Mouse (Mus musculus): Measurements from ENCODE around the gene Ctsf.
"Not testable (repeated sequence)": the region's sequence is repeated elsewhere in the genome, so short reads cannot be mapped to it uniquely, and the experiment has no call there.

Gene Ctsf

GRCm38 (mm10) chr19:4850281-4850680 is 4.6 kb upstream of the Ctsf start:
- DNase-seq, result no peak

GRCm38 (mm10) chr19:4855470-4855820 is 515 bp downstream of the Ctsf start:
- DNase-seq, result no peak

GRCm38 (mm10) chr19:4855951-4856350 is 1.0 kb downstream of the Ctsf start:
- DNase-seq, result no peak

GRCm38 (mm10) chr19:4859081-4859480 is 4.2 kb downstream of the Ctsf start:
- DNase-seq, result no peak

GRCm38 (mm10) chr19:4863048-4863447 is 8.1 kb downstream of the Ctsf start:
- DNase-seq, result no peak

- DNase-seq, result no peak
These were observed 10.2 kb downstream of the Ctsf start for GRCm38 (mm10) chr19:4865147-4865546.

GRCm38 (mm10) chr19:4874613-4875012 is 19.7 kb downstream of the Ctsf start:
- not testable (repeated sequence) for DNase-seq

- no peak for DNase-seq
These were observed 21.3 kb downstream of the Ctsf start for GRCm38 (mm10) chr19:4876241-4876640.

- DNase-seq, result no peak
These were observed 21.8 kb downstream of the Ctsf start for GRCm38 (mm10) chr19:4876755-4877154.

GRCm38 (mm10) chr19:4877785-4878184 is 22.9 kb downstream of the Ctsf start, which contains the start of gene Actn3:
TSS of gene Actn3 (minus strand) at chr19:4877909.
- no peak for DNase-seq

- peak; percentile 96 for DNase-seq
These were observed 23.7 kb downstream of the Ctsf start, which contains the start of gene Zdhhc24 for GRCm38 (mm10) chr19:4878405-4879323. TSS of gene Zdhhc24 (plus strand) at chr19:4878668.

GRCm38 (mm10) chr19:4879324-4879703 is 24.4 kb downstream of the Ctsf start:
- DNase-seq, result no peak

- DNase-seq, result no peak
These were observed 29.0 kb downstream of the Ctsf start for GRCm38 (mm10) chr19:4883961-4884360.

- no peak for DNase-seq
These were observed 34.9 kb downstream of the Ctsf start for GRCm38 (mm10) chr19:4889791-4890190.

GRCm38 (mm10) chr19:4891798-4892197 is 36.9 kb downstream of the Ctsf start:
- DNase-seq, result no peak

- DNase-seq, result no peak
These were observed 42.0 kb downstream of the Ctsf start for GRCm38 (mm10) chr19:4896780-4897520.

- no peak for DNase-seq
These were observed 44.0 kb downstream of the Ctsf start for GRCm38 (mm10) chr19:4898972-4899371.

GRCm38 (mm10) chr19:4899888-4900287 is 45.0 kb downstream of the Ctsf start:
- DNase-seq, result no peak

- peak; percentile 62 for DNase-seq
These were observed 51.3 kb downstream of the Ctsf start, which contains the start of gene Bbs1 for GRCm38 (mm10) chr19:4905979-4906794. TSS of gene Bbs1 (minus strand) at chr19:4906628.

GRCm38 (mm10) chr19:4908107-4908506 is 53.2 kb downstream of the Ctsf start:
- no peak for DNase-seq

- no peak for DNase-seq
These were observed 54.4 kb downstream of the Ctsf start for GRCm38 (mm10) chr19:4909376-4909775.

Measured in kidney, adult 11 months (tissue).